Mouse (Mus musculus) stomach, postnatal 0 days (tissue): ENCODE results near the gene Rasal3. TPM values are rescaled to one million over a fixed set of nuclear protein-coding genes. Genes with fewer than 3 reads are reported as not detected.

Source experiments
- ATAC-seq: fragments of 200-750 bp; cut with Nextera tagmentation; 2 replicates; pipeline ENCODE4 v1.8.0; 2017; ENCODE audit not compliant: low FRiP score, low TSS enrichment
- DNase-seq: peaks from one replicate; pipeline ENCODE4 v3.0.0-alpha.2; 2016; ENCODE audit warnings: low spot score
- H3K27ac ChIP-seq: fragments of 300-500 bp; sonication (generic); replicated peaks from 2 replicates; pipeline ENCODE4 v1.5.1; 2014; ENCODE audit warnings: mild to moderate bottlenecking, control low read depth
- H3K27me3 ChIP-seq: fragments of 300-500 bp; sonication (generic); 2 replicates; pipeline ENCODE4 v1.6.1; 2014; ENCODE audit warnings: low read length; ENCODE audit not compliant: control insufficient read depth, insufficient read depth
- H3K36me3 ChIP-seq: fragments of 300-500 bp; sonication (generic); 2 replicates; pipeline ENCODE4 v1.6.1; 2014; ENCODE audit warnings: low read length, mixed read lengths; ENCODE audit not compliant: control insufficient read depth, insufficient read depth
- H3K4me1 ChIP-seq: fragments of 300-500 bp; sonication (generic); replicated peaks from 2 replicates; pipeline ENCODE4 v1.6.1; 2014; ENCODE audit warnings: antibody characterized with exemption; ENCODE audit not compliant: control insufficient read depth, insufficient read depth
- H3K4me2 ChIP-seq: fragments of 300-500 bp; sonication (generic); replicated peaks from 2 replicates; pipeline ENCODE4 v1.6.1; 2014; ENCODE audit warnings: low read depth, mild to moderate bottlenecking, control low read depth, moderate library complexity
- H3K4me3 ChIP-seq: fragments of 300-500 bp; sonication (generic); 2 replicates; pipeline ENCODE4 v1.5.1; 2014; ENCODE audit warnings: low read depth, low read length, control low read depth
- H3K9ac ChIP-seq: fragments of 300-500 bp; sonication (generic); 2 replicates; pipeline ENCODE4 v1.6.1; 2014; ENCODE audit warnings: mild to moderate bottlenecking, low read length, control low read depth, mixed read lengths
- H3K9me3 ChIP-seq: fragments of 300-500 bp; sonication (generic); 2 replicates; pipeline ENCODE4 v1.6.1; 2016; ENCODE audit warnings: low read length; ENCODE audit not compliant: control insufficient read depth
- CTCF ChIP-seq: IDR thresholded peaks from 2 replicates; pipeline ENCODE4 v1.5.1; 2016; ENCODE audit warnings: antibody characterized with exemption, low read depth, mild to moderate bottlenecking, moderate library complexity
- EP300 ChIP-seq: optimal IDR thresholded peaks from 2 replicates; pipeline ENCODE3; 2016; ENCODE audit warnings: antibody characterized with exemption
- WGBS: fragments of 180-500 bp; shearing (Covaris S2); extraction: QIAGEN DNeasy Blood & Tissue Kit; methylation state at CpG from one replicate; pipeline ENCODE4 v1.1.7; 2014; 5-methylcytosine and 5-hydroxymethylcytosine counted together
- polyA plus RNA-seq: library from polyadenylated mRNA; unstranded; fragments of >200 nt; fragmentation: Nextera tagmentation; extraction: Ambion mirVana; gene quantifications from 2 replicates; pipeline ENCODE4 v1.2.1, GENCODE M21; 2015

Gene Rasal3
- 0.56 and 0.63 TPM in 2 replicates for polyA plus RNA-seq

GRCm38 (mm10) chr17:32403417-32403816 is at the start of gene Rasal3:
Gene Rasal3, minus strand, starts transcription at chr17:32403583.
- Histone ChIP-seq H3K9me3 (no peaks in the 10 kb centered on the region), H3K4me2 (no peak within 1 kb of the TSS), H3K27me3 (no peaks in the 10 kb centered on the region), H3K27ac (no peak within 1 kb of the TSS), H3K36me3 (no peaks in the 10 kb centered on the region), H3K9ac (no peak within 1 kb of the TSS), H3K4me3 (no peak within 1 kb of the TSS), H3K4me1 (no peaks in the 10 kb centered on the region)
- WGBS, result 71% methylated on average over 8 of the region's 8 CpGs
- ATAC-seq, result no peak
- DNase-seq, result no peak
- TF ChIP-seq CTCF (no peak), EP300 (no peak)

- Histone ChIP-seq H3K27me3 (no peaks in the 10 kb centered on the region), H3K4me2 (peak within 1 kb of the TSS; percentile 52), H3K4me3 (peak within 1 kb of the TSS; percentile 26), H3K36me3 (no peaks in the 10 kb centered on the region), H3K9ac (0 out of 2 replicates have a peak within 1 kb of the TSS, but pooled peaks have one; percentile 31), H3K9me3 (no peaks in the 10 kb centered on the region), H3K27ac (no peak within 1 kb of the TSS), H3K4me1 (no peaks in the 10 kb centered on the region)
- DNase-seq (peak; percentile 67), ATAC-seq (0 out of 2 replicates have a peak, but pooled peaks have one; percentile 51)
- 3% methylated on average over 19 of the region's 19 CpGs for WGBS
- no peak for TF ChIP-seq CTCF
- TF ChIP-seq EP300, result no peak
Observed at GRCm38 (mm10) chr17:32452482-32452881, 49.1 kb upstream of the Rasal3 start, which contains the start of gene Cyp4f39. Gene Cyp4f39, plus strand, starts transcription at chr17:32452723.

DNA sequence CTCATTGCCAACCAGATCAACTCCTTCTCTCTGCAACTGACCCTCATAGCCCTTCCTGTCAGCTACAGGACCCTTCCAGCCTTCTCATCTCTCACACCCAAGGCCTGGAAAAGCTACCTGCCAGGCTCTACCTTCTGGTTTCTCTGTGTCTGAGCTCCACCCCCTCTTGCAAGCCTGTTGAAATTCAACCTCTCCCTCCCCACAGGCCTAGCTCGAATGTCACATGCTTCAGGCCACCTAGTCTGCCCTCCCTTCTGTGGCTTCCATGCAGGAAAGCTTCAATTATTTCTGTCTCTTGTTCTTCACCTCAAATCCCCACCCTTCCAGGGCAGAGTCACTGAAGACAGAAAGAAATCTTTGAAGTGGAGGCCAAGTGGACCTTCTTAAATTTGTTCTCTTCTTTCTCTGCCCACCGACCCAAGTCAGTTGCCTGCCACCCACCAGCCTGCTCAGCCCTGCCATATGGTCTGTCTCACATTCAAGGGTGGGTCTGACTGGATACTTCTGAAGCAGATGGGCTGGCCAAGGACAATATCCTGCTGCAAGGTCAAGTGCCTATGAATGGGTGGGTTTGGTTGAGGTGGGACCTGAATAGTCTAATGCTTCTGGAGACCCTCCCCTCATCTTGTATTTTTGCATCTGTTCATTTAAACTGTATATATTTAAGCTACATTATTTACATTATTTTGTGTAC is 47.6 kb upstream of the Rasal3 start:
- Histone ChIP-seq H3K4me1 (no peaks in the 10 kb centered on the region), H3K27me3 (no peaks in the 10 kb centered on the region), H3K4me2 (no peak overlapping the region), H3K4me3 (no peak overlapping the region), H3K36me3 (no peaks in the 10 kb centered on the region), H3K27ac (no peak overlapping the region), H3K9ac (no peak overlapping the region), H3K9me3 (no peaks in the 10 kb centered on the region)
- ATAC-seq (no peak), DNase-seq (no peak)
- TF ChIP-seq CTCF, result no peak
- TF ChIP-seq EP300, result no peak
- 25% methylated on average over 2 of the region's 2 CpGs for WGBS

GRCm38 (mm10) chr17:32449042-32449441 is 45.7 kb upstream of the Rasal3 start:
- WGBS, result 100% methylated on average over 1 of the region's 1 CpGs
- TF ChIP-seq CTCF (0 out of 2 replicates have a peak, but pooled peaks have one; percentile 23), EP300 (no peak)
- Histone ChIP-seq H3K4me2 (no peak overlapping the region), H3K9ac (no peak overlapping the region), H3K9me3 (no peaks in the 10 kb centered on the region), H3K4me3 (no peak overlapping the region), H3K4me1 (no peaks in the 10 kb centered on the region), H3K27ac (no peak overlapping the region), H3K36me3 (no peaks in the 10 kb centered on the region), H3K27me3 (no peaks in the 10 kb centered on the region)
- DNase-seq, result no peak
- no peak for ATAC-seq

DNA sequence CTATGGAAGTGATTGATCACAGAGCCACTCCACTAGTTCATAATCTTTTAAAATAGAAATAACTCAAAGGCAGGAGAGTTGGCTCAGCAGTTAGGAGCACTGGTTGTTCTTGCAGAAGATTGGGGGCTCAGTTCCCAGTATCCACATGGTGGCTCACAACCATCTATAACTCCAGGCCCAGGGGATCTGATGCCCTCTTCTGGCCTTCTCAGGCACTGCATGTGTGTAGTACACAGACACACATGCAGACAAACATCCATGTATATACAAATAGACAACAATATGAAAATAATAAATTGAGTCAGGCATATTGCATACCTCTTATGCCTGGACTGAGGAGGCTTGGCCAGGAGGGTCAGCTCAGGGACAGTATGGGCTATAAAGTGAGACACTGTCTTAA is 43.8 kb upstream of the Rasal3 start:
- no peaks in the 10 kb centered on the region for H3K36me3 ChIP-seq
- no peaks in the 10 kb centered on the region for H3K27me3 ChIP-seq
- TF ChIP-seq EP300 (no peak), CTCF (no peak)
- H3K27ac ChIP-seq, result no peak overlapping the region
- no peak overlapping the region for H3K9ac ChIP-seq
- H3K4me2 ChIP-seq, result no peak overlapping the region
- ATAC-seq (no peak), DNase-seq (no peak)
- no peak overlapping the region for H3K4me3 ChIP-seq
- H3K4me1 ChIP-seq, result no peaks in the 10 kb centered on the region
- no peaks in the 10 kb centered on the region for H3K9me3 ChIP-seq

GRCm38 (mm10) chr17:32445016-32445415 is 41.6 kb upstream of the Rasal3 start:
- TF ChIP-seq CTCF (no peak), EP300 (no peak)
- Histone ChIP-seq H3K27me3 (no peaks in the 10 kb centered on the region), H3K4me3 (no peak overlapping the region), H3K4me1 (no peaks in the 10 kb centered on the region), H3K36me3 (no peaks in the 10 kb centered on the region), H3K4me2 (no peak overlapping the region), H3K9me3 (no peaks in the 10 kb centered on the region), H3K9ac (no peak overlapping the region), H3K27ac (no peak overlapping the region)
- DNase-seq, result no peak
- WGBS, result 61% methylated on average over 5 of the region's 5 CpGs
- ATAC-seq, result no peak
